Mouse (Mus musculus): ENCODE measurements at regions not wholly inside any gene's neighbourhood (a gene's known extent, or its start where the extent isn't known, plus 50 kb on each side); places are given as distances from the start of the nearest gene placed in this dataset.

GRCm38 (mm10) chr15:33824826-33825225, 532.8 kb downstream of the 9430069I07Rik start:
- ATAC-seq (replicated peaks; ENCODE audit: poor library complexity, severe bottlenecking), result no peak

DNA sequence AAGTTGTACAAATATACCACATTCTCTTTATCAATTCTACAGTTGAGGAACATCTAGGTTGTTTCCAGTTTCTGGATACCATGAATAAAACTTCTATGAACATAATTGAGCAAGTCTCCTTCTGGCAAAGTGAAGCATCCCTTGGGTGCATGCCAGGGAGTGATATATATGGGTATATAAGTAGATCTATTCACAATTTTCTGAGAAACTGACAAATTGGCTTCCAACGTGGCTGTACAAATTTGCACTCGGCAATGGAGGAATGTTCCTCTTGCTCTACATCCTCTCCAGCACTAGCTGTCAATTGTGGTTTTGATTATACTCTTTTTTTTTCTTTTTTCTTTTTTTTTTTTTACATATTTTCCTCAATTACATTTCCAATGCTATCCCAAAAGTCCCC, 576.7 kb downstream of the 9430069I07Rik start:
- ATAC-seq (replicated peaks; ENCODE audit: poor library complexity, severe bottlenecking), result no peak

DNA sequence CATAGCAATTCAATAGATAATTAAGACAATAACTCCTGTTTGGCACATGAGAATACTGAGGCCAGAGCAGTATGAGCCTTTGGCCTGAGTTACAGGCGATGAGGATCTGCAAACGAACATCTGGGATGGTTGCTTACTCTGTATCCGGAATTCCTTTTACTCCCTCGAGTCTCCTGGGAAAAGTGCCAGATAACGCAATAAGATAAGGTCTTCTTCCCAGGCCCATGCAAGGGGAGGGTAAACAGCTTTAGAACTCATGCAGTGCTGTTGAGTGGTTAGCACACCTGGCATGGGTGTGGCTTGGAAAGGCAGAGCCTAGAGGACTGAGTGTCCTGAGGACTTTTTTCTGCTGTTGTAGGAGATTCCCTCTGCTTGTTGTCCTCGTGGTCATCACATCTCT, 598.2 kb downstream of the 9430069I07Rik start:
- ATAC-seq (replicated peaks; ENCODE audit: poor library complexity, severe bottlenecking), result no peak

GRCm38 (mm10) chr15:33758771-33759170, 598.9 kb downstream of the 9430069I07Rik start:
- no peak for ATAC-seq (replicated peaks; ENCODE audit: poor library complexity, severe bottlenecking)
